Mouse (Mus musculus) urinary bladder, adult 2 months (tissue): Measurements from ENCODE around the gene Rapgef2. TPM values are rescaled to one million over a fixed set of nuclear protein-coding genes. Genes with fewer than 3 reads are reported as not detected.

Source experiments
- DNase-seq: peaks from one replicate; pipeline ENCODE4 v3.0.0; 2022; ENCODE audit warnings: low spot score
- polyA plus RNA-seq: library from polyadenylated mRNA; depleted of rRNA; stranded (reverse); fragments of >200 nt; gene quantifications from 2 replicates; pipeline ENCODE4 v1.2.3, GENCODE M21; 2012; rRNA removed

The Rapgef2 gene
- polyA plus RNA-seq, 1 experiment = 10.9 TPM

DNA sequence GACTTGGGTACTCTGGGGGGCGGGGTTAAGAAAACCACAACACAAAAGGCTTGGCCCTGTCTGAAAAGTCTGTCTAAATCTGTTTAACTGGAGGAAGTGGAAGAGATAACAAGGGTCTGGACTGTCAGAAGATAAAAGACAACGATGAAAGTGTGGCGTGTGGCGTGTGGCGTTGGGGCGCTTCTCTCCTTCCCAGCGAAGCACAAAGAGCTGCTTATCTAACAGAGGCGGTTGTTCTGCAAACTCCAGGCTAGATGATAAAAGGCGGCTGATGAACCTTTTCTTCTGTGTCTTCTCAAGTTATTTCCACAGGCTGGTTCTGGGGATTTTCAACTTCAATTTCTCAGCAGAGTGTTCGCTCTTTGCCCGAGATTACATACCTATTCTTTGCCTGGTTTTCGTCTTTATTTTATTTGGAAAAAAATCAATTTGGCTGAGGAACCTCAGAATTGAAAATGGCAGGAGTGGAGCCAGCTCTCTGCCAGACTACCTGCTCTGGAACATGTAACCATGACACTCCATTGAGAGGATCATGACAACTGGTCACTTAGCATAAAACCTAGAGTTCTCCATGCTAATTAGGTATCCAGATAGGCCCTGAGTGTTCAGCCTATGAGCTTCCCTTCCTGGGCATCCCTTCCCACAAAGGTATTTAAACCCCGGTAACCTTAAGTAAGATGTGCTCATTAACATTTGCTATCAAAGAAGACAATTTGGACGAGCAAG lies 258.0 kb downstream of the Rapgef2 start:
- no peak for DNase-seq

DNA sequence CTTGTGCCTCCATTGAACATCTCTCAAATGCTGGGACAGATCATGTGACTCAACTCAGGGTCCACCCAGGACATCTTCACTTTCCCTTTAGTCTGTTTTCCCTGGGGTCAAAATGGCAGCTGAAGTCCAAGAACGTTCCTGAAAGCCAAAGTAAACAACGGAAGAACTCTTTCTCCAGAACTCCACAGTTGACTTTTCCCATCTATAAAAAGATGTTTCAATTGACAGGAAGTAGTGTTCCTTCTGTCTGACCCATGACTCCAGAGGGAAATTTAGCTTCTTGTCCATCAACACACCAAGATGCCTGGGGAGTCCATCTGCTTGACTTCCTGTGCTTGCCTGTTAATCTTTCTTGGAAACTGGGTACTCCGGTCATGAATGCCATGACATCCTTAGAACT lies 260.3 kb downstream of the Rapgef2 start:
- no peak for DNase-seq

GRCm38 (mm10) chr3:79023735-79024328 lies 262.5 kb downstream of the Rapgef2 start:
- DNase-seq = no peak

DNA sequence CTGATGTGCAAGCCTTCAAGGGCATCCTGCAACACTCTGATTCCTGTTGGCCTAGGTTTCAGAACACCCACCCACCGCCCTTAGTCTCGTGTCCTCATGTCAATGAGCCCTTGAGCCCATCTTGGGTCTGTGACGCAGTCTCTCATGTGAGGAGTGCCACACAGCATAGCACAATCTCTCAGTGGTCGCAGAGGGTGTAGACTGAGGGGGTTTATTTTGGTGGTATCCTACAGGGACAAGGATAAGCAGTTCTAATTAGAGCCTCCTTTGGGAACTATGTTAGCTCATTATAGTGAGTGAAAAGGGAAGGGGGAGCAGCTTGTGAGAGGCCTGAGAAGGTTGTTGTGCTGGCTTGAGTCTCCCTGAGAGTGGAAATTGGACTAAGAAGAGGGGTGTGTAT lies 263.6 kb downstream of the Rapgef2 start:
- DNase-seq = no peak

DNA sequence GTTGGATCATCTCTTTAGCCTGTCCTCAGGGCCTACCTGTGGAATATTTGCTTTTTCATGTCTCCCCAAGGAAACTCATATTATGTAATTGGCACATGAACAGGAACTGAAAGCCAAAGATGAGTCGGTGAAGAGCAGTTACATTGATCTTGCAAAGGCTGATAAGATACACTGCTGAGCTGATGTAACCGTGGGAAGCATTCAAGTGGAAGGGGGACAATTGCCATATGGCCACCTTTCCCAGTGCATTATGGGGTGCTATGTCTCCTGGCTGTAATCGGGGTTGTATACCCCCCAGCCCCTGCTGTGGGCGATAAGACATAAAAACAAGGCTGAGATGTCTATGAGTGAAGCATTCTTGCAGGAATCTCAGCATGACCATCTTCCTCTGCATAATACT lies 268.9 kb downstream of the Rapgef2 start:
- DNase-seq = no peak

- DNase-seq = no peak
These were observed 269.5 kb downstream of the Rapgef2 start for GRCm38 (mm10) chr3:79016830-79017229.

DNA sequence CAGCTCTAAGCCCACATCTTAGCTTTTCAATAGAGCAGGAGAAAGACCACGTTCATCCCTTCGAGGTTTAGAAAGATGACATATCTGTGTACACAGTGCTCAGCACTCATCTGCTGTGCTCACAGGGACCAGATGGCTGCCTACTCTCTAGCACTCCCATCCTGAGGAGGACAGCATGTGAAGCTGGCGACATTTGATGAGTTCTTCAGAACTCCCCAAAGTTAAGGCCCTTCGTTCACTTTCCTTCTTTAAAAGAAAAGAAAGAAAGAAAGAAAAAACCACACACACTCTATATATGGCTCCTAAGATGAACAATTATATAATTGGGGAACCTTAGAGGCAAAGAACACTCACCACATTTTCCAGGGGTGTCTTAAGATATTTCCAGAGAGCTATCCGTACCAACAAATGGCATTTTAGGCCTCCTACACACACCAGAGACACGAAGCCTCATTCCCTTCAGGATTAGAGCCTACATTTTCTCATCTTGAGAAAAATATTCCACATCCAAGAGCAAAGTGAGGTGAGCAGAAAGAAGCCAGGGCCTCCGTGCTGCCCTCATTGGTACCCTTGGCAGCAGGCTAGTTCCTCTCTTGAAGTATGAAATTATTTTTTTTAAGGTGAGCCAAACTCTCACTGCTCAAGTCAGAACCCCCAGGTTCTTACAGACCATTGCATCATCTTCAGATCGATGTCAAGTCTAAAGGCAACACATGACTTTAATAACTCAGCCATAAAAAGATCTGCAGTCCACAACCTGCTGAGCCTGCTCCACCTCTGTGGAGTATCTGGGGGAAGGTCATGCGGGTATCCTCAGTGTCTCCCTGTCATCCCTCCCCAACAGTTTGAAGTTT lies 270.5 kb downstream of the Rapgef2 start:
- DNase-seq = no peak

Other genes with a start within 250 kb of the Rapgef2 start
- not detected in 2 replicates for gene Gm17359, start 50.1 kb upstream of the Rapgef2 start, polyA plus RNA-seq